Mouse (Mus musculus) adrenal gland, postnatal 4 days (tissue): ENCODE measurements around the gene Krtap6-2. TPM values are rescaled to one million over a fixed set of nuclear protein-coding genes. Genes with fewer than 3 reads are reported as not detected.

Experiments
- DNase-seq, 2 experiments: peaks; one replicate each; pipeline ENCODE4 v3.0.0; 2021 to 2022; ENCODE audit warnings: low spot score in 2 of 2, mixed read lengths in 2 of 2
- long read RNA-seq, 2 experiments: library from polyadenylated mRNA; stranded (forward); transcript quantifications; one replicate each; pipeline ENCODE4 v2.0.0; 2021
- total RNA-seq, 2 experiments: library from RNA; stranded (reverse); gene quantifications; 2 replicates each; pipeline ENCODE4 v1.2.3; 2021

Gene Krtap6-2
- not detected for total RNA-seq
- long read RNA-seq, experiment 1 = 0 reads
- long read RNA-seq, experiment 2 = 0 reads

DNA sequence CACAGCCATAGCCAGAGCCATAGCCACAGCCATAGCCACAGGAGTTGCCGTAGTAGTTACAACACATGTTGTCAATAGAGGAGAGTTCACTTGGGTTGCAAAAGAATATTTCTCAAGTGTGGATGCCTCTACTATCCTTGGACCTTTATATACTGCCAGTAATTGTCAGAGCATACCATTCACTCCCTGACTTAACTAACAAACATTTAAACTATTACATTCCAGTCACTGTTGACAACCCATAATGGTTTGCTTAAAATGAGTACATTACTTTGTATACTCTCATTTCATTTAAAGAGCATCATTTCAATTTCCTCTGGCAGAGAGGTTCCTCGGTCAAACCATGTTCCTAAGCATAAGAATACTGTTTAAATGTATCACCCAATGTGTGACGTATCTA is at the start of gene Krtap6-2:
Krtap6-2 (minus strand) TSS at position 101 of the 400 bp plus-strand sequence.
- DNase-seq = no peak

DNA sequence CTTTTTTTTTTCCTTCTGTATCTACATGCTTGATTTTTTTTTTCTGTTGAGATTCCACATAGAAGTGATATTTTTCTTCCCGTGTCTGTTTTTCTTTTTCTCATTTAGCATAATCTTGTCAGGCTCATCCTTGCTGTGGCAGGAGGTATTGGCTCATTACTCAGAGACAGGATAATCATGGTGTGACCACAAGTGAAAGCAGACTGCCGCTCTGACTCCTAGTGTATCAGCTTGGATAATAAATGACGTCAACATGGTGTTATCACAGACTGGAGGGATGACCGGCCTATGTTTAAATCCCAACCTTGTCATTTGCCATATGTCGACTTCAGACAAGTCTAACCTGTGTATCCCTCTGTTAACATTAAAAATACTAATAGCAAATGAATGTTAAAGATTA is 41.3 kb upstream of the Krtap6-2 start:
- DNase-seq = no peak

DNA sequence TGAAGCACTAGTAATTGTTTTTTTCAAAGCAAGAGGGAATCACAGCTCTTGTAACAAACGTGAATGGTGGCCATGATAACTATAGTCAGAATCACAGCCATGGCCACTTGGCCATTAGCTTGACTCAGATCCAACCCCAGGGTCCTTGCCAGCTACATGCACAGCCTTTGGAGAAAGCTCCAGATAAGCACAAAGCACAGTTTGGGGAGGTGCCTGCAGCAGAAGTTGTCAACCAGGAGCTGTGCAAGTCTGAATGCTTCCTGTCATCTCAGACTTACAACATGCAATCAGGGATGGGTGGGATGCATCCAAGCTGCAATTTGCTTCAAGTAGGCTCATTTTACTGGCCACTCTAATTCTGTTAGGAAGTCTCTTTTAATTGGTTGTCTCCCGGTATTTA is 9.7 kb upstream of the Krtap6-2 start:
- DNase-seq = no peak

GRCm38 (mm10) chr16:89425310-89425709 is 5.4 kb upstream of the Krtap6-2 start:
- DNase-seq = no peak

- DNase-seq = no peak
Observed at GRCm38 (mm10) chr16:89416311-89416710, 3.6 kb downstream of the Krtap6-2 start.

DNA sequence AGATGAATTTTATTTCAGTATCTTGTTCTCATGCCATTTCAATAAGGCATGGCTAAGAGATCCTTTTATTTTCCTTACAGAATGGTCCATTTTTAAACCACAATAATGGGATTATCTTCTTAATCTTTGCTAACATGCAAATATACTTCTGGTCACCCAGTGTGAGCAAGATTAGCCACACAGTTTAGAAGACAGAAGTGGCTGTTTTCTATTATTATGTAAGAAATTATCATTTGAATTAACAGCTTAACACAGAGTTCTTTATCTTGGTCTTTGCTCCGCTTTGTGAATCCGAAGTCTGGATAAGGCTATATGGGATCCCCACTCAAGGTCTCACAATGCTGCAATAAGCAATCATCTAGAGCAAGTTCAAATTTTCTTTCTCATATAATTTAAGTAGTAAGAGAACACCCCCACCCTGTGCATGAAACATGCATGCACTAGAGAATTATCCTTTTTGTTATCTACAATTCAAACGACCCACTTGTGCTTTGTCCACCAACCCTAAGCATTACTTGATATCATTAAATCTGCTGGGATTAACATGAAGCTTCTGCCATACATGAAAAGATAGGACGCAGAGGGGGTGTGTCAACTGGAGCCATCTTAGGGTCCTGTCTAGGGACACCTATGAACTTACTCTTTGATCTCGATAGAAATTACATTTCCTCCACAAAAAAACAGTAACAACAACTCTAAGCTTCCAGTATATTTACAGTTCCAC is 9.4 kb downstream of the Krtap6-2 start:
- DNase-seq = no peak

- DNase-seq = no peak
Observed at GRCm38 (mm10) chr16:89403768-89404167, 16.1 kb downstream of the Krtap6-2 start, which contains the start of gene Krtap21-1. TSS of gene Krtap21-1 (minus strand) at chr16:89403868.

- no peak for DNase-seq
Observed at GRCm38 (mm10) chr16:89372734-89373461, 47.0 kb downstream of the Krtap6-2 start.

Other genes starting within 250 kb of the Krtap6-2 start
- not detected for gene 1110057P08Rik, start 245.4 kb downstream of the Krtap6-2 start, total RNA-seq
- gene Krtap20-2, start 214.2 kb downstream of the Krtap6-2 start, total RNA-seq = not detected
- gene Krtap21-1, start 16.2 kb downstream of the Krtap6-2 start, total RNA-seq = not detected
- gene Krtap8-1, start 67.8 kb upstream of the Krtap6-2 start, total RNA-seq = not detected
- not detected for gene Krtap7-1, start 88.2 kb upstream of the Krtap6-2 start, total RNA-seq
- not detected for gene Krtap11-1, start 151.1 kb upstream of the Krtap6-2 start, total RNA-seq